Mouse (Mus musculus) right cerebral cortex, postnatal 36 days (tissue): ENCODE measurements around the gene Zfp148.
"Not testable (repeated sequence)": the region's sequence is repeated elsewhere in the genome, so short reads cannot be mapped to it uniquely, and the experiment has no call there.

Source experiments
- DNase-seq, 2 experiments: peaks; one replicate each; pipeline ENCODE4 v3.0.0; 2022; ENCODE audit warnings: low spot score in 2 of 2, mixed read lengths in 1 of 2

The Zfp148 gene

DNA sequence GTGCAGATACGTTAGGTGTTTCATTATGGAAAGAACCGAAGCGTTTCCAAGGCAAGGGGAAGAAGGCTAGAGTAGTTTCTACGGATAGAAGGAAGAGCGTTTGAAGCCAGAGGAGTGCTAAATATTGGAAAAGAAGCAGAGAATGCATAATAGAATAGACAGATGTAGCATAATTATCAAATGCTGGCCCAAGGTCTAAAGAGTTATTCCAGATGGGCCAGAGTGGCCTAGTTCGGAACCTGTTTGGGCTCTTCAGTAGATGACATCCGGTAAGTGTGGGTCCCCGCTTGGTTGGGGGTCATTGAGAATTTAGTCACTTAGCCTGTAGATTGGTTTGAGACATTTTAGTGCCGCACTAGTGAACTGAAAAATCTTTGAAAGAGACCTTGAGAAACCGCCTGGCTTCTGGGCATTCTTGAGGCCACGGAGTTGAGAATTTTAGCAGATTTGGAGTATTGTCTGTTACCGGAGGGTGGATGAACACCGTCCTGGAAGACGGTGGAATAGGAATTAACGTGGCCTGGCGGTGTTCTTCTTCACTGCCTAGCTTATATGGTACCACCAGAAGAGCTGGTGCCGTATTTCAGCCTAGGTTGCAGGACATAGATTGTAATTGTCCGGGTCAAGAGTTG is 1.1 kb downstream of the Zfp148 start:
- DNase-seq, result no peak

DNA sequence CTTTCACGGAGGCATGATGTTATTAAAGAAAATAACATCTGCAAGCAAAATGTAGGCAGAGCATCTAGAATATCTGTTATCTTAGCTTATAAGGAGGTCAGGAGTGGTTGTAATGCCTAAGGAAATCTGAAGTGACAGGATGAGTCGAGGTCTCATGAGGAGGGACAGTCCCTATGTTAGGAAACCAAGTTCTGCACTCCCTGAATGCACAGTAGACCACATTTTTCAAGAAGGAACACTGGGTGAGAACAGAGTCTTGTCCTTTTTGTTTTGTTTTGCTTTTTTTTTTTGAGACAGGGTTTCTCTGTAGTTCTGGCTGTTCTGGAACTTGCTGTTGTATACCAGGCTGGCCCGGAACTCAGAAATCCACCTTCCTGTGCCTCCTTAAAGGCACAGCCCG is 1.7 kb downstream of the Zfp148 start:
- DNase-seq, result no peak

DNA sequence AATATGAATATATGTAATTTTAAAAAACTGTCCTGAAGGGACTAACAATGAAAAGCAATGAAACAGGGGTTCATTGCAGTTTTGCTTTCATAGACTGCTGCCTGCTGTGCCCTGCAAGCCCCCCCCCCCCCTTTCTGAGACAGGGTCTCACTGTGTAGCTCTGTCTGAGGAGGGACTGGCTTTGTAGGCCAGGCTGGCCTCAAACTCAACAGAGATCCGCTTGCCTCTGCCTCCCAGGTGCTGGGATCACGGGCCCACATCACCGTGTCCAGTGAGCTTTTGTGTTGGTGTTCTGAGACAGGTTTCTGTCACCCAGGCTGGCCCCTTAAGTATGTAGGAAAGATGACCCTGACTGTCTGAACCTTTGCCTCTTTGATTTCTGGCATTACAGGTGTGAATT is 2.9 kb downstream of the Zfp148 start:
- DNase-seq, result no peak

DNA sequence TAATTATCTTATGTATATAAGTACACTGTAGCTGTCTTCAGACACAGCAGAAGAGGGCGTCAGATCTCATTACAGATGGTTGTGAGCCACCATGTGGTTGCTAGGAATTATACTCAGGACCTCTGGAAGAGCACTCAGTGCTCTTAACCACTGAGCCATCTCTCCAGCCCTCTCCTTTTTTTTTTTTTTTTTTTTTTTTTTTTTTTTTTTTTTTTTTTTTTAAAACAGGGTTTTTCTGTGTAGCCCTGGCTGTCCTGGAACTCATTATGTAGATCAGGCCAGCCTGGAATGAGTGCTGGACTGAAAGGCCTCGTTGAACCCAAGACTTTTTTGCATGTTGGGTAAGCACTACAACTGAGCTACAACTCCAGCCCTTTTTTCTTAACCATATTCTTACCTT is 3.4 kb downstream of the Zfp148 start:
- not testable (repeated sequence) for DNase-seq

DNA sequence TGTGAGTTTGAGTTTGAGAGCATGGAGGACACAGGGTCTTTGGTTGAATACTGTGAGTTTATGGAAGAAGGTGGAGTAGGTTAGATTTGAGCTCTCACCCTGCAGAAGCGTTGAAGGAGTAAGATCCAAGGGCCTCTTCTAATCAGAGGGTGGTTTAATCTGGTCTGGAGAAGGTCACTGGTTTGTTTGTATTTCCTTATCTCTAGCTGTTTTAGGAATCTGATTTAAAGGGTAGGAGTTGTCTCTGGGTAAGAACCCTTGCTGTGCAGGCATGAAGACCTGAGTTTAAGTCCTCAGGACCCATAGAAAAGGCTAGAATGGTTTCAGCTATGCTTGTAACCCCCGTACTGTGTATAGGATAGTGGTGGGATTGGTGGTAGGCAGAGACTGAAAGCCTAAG is 6.4 kb downstream of the Zfp148 start:
- DNase-seq, result no peak

DNA sequence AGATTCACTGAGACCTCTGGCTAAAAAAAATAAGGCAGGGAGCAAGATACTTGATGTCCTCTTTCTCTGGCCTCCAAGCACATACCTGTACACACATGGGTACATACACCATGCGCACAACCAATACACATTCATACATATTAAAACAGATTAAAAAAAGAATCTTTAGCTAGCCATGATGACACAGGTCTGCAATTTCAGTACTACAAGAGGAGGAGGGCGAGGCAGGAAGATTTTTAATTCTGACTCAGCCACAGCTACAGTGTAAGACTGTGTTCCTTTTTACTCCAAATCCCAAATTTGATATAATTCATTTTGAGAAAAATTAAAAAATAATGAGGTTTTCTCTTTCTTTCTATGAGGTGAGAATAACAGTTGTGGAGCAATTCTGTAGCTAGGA is 6.8 kb downstream of the Zfp148 start:
- DNase-seq, result no peak

DNA sequence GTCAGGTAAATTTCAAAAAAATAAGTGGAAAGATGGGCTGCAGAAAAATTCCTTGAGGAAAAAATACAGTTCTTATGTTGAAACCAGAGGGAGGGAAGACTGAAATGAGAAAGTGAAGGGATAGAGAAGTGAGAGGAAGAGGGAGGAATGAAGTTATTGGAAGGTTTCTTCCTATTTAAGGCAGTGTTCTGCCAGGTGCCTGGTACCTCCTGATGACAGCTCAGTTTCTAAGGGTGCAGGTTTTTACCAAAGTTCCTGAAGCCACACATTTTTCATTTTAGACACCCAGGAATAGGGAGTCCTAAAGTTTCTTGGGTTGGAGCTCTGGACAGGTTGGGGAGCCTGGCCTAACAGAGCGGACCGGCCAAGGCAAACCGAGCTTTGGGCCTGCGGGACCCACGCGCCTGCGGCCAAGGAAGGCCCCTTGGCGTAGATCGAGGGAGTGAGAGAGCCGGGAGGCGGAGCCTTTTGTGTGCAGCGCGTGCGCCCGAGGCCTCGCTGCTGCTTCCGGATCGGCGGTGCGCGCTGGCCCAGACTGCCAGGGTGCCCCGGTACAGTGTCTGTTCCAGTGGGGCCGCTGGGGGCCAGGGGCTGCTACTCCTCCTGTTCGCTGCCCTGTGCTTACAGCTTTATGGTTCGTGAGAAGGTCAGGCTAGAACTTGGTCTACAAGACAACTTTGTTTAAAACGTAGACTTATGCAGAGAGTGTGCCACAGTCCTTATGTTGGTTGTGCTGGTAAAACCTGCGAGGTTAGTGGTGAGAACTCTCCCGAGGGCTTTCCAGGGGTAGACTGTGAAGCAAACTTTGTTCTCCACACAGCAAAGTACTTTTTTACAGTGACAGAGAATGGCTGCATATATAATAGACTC is 19.5 kb downstream of the Zfp148 start:
- DNase-seq, result no peak

DNA sequence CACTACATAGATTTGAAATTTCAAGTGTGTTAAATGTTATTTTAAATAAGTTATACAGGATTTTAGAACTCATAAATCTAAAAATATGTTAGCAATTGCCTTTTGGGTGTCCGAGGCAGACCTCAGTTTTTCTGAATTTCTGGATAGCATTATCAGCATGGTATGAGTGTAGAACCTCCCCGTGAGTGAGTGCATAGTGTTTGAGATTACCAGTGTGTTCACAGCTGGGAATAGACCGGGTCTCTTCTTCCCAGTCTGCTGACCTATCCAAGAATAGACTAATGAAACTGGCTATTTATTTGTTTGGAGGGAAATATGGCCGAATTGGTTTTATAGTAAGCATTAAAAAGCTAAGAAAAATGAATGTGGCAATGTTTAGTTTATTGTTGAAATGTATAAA is 20.3 kb downstream of the Zfp148 start:
- no peak for DNase-seq

DNA sequence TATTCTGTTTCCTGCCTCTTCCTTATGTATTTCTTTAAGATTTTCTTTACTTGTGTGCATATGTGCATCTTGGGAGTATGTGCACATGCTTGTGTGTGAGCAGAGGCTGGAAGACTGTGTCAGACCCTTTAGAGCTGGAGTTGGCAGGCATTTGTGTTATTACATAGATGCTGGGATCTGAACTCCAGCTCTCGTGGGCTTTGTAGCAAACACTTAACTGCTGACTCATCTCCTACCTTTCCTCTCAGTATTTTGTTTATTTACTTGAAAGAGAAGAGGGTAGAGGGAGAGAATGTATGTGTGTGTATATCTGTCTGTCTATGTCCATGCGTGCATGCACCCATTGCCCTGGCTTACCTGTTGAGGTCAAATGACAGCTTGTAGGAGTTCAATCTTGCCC is 22.6 kb downstream of the Zfp148 start:
- DNase-seq, result no peak

DNA sequence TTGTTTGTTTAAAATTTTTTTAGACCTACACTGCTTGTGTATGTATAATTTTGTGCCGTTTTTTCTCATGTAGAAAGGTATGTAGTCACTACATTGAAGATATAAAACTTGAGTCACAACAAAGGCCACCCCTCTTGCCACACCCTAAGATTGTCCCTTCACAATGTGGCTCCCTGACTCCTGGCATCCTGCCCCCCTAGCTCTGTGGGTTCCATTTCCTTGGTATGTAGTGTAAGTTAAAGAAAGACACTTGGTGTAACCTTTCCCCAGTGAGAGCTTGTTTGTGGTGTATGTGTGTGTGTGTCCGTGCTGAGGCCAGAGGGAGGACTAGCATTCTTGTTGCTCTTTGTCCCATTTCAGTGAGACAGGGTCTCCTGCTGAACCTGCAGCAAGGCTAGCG is 23.4 kb downstream of the Zfp148 start:
- no peak for DNase-seq

DNA sequence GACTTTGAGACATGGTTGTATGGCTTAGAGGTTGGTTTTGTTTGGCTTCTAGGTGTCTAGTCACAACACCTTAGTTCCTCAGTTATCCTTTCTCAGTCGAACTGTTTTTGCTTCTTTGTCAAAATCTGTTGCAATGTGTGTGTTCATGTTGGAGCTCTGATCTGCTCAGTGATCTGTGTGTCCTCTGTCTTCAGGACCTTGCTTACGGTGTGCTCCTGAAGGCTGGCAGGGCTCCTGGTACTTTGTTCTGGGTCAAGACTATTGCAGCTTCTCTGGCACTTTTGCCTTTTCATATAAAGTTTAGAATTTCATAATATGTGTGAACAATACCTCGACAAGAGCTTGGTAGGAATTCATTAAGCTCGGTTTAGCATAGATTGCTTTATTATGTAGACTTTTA is 24.9 kb downstream of the Zfp148 start:
- no peak for DNase-seq

DNA sequence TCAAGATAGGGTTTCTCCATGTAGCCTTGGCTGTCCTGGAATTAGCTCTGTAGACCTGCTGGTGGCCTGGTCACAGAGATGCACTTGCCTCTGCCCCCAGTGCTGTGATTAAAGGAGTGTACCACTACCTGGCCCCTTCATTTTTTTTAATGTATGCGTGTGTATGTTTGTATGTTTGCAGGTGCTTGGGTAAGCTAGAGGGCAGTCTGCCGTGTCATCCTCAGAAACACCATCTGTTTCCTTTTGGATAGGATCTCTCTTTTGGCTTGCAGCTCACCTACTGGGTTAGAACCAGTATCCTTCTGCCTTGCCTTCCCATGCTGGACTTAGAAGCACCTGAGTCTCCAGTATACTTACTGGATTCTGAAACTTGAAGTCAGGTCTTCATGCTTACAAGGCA is 29.5 kb downstream of the Zfp148 start:
- no peak for DNase-seq

DNA sequence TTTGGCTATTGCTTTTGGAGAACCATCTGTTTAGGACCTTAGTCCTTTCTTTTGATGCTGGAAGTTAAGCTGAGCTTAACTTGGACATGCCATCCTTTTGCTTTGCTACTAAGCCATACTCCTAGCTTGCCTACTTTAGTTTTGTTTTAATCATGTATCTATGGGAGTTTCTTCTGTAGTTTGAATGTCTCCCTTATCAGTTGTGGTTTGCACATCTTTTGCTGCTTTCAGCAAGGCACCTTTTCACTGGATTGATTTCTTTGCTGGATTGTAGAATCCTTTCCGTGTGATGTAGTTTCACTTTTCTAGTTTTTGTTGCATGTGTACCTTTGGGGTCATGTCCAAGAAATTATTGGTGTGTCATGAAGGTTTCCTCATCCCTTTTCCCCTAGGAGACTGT is 30.0 kb downstream of the Zfp148 start:
- DNase-seq, result no peak

DNA sequence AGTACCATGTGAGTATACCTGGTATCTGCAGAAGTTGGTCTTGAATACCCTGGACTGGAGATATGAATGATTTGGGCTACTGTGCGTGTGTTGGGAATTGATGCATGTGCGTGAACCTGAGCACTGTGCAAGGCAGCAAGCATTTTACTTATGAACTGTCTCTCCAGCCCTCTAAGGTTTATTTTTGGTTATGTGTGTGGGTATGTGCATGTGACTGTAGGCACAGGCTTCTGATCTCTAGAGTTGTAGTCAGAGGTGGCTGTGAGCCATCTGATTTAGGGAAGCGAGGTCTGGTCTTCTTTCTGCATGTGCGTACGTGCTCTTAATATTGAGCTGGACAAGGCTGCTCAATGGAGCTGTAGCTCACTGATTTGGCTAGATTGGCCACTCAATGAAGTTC is 33.6 kb downstream of the Zfp148 start:
- DNase-seq, result peak in 1 of 2 experiments; percentile 38

DNA sequence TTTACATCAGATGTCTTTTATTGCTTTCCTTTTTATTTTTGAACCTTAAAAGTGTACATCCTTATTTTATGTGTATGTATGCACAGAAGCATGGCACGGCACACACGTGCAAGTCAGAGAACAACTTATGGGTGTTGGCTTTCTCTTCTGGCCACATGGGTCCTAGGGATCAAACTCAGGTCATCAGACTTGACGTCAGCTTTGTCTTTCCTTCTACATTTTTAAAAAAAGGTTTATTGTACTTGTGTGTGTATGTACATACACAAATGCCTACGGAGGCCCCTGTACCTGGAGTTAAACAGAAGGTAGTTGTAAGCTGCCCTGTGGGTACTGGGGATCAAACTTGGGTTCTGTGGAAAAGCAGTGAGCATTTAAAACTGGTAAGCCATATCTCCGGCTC is 35.0 kb downstream of the Zfp148 start:
- DNase-seq, result no peak

DNA sequence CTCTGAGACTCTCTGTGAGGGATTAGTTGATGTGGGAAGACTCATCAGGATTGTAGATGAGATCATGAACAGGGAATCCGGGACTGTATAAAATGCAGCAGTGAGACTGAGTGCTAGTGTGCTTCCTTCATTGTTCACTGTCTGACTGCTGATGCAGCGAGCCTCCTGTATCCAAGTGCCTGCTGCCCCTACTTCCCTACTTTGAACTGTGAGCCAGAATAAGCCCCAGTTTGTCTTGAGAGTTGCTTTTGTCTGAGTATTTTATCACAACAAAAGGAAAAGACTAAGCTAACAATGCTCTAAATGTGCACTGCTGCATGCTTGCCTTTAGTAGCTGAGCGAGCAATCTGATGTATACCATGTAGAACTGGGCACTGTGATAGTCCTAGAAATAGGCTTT is 47.7 kb downstream of the Zfp148 start:
- DNase-seq, result no peak

DNA sequence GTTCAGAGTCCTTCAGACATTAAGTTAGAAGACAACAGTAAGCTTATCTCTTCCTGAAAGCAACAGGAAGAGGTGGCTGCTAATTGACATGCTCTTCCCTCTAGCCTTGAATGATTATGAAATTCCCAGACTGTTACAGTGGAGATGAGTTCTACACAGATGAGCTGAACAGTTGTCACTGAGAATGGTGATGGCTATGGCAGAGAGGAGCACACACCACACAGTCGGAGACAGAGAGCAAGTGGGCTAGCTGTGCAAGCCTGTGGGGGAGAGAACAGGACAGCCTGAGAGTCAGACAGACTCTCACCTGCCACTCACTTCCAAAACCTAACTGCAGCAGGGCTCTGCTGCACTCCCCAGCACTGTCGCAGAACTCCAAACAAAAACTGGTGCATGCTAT is 51.0 kb downstream of the Zfp148 start:
- DNase-seq, result no peak

DNA sequence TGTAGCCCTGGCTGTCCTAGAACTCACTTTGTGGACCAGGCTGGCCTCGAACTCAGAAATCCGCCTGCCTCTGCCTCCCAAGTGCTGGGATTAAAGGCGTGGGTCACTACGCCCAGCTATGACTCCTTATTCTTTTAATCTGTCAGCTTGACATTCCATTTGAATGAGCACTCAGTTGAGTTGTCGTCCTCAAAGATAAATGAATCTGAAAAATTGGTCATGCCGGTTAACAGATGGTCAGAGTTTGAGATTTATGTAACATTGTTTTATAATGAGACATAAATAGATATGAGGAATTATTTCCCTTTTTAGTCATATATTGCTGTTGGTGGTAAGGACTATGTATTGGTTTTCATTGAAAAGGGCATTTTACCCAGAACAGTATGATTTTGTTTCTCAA is 60.4 kb downstream of the Zfp148 start:
- DNase-seq, result no peak

DNA sequence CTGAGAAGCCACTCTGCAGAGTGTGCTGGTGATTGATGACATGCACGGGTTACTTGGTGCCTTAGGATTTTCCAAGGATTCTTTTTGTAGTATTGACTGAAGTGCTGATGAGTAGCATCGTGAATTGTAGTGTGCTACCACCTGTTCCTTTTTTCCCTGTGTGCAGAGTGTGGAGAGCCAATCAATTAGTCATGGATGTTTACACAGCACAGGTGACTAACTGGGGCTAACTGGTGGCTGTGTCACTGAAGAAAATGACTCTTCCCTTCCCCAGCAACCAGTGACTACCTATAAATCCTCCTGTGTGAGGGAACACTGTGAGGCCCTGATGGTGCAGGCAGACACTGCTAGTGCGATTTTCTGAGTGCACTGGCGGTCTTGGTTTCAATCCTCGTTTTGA is 66.2 kb downstream of the Zfp148 start:
- no peak for DNase-seq

DNA sequence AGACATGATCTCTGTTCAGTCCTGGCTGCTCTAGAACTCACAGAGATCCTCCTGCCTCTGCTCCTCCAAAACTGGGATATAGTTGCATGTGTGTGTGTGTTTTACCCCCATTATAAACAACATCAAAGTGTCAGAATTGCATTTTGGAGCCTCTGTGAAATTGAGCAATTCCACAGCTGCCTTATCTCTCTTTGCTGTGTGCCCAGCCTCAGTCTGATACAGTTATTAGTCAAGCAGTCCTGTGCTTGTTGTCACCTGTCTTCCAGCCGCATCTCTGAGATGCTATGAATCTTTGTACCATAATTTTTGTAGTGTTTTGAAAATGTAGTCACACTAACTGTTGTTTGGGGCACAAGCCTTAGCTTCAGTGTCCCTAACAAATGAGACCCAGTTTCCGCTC is 73.2 kb downstream of the Zfp148 start:
- no peak for DNase-seq

DNA sequence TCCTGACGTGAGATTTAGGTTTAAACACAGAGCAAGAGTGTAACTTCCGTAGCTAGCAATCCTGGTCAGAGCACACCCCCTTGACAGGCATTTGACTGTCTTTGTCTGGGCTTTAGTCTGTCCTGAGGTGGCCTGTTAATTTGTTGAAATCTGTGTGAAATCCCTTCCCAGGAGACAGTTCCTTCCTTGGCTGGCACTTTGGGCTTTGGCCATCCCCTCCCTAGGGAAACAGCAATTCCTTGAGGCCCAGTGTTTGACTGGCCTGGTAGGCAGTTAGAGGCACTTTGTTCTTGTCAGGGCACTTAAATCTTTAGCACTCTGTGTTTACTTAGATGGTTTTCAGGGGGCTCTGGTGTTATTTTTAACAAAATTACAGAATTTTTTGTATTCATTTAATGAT is 73.7 kb downstream of the Zfp148 start:
- no peak for DNase-seq

DNA sequence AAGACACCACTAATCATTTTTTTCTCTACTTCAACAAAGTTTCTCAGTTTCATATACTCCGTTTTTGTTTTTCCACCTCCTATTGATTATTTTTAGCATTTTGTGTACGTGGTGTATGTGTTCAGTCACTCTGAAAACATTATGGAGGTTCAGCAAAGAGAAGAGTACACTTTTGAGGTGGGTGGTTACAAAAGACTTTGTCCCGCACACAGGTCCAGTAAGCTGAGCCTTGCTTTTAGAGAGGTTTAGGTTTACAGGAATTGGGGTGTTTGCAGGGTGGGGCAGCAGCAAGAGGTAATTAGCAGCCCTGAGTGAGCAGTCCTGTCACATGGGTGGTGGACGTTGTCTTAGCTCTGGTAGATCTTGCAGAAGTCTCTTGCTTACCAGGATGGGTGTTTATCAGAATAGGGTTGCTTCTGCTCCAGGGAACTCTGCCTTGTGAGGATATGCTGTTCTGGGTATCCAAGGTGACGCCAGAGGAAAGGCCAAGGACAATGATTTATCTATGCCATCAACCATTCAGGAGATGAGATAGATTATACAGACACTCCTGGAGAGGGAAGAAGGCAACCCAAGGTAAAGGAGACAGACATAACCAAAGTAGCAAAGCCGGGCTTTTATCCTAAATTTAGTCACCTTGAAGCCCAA is 74.8 kb downstream of the Zfp148 start:
- DNase-seq, result no peak

DNA sequence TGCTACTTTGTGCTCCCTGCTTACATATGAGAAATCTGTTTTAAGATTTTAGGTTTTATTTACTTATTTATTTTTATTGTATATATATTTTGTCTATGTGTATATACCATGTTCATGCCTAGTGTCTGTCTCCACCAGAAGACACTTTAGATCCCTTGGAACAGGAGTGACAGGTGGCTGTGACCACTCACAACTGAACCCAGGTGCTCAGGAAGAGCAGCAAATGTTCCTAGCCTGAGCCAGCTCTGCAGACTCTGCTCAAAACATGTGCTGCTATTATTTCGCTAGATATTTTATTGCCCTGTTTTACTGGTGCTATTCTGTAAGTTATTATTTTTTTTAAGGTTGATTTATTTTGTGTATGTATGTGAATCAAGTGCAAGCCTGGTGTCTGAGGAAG is 78.5 kb downstream of the Zfp148 start:
- no peak for DNase-seq
